Mouse (Mus musculus) frontal cortex, adult 2 months (tissue): ENCODE results near the gene Alpl. TPM values are rescaled to one million over a fixed set of nuclear protein-coding genes. Genes with fewer than 3 reads are reported as not detected.
A peak's percentile ranks its signal among the peaks of the same experiment; 100 is the strongest.

ENCODE experiments used
- DNase-seq, 2 experiments: peaks; one replicate each; pipeline ENCODE4 v3.0.0; 2022; ENCODE audit warnings: low spot score in 1 of 2; ENCODE audit errors: extremely low spot score in 1 of 2
- polyA plus RNA-seq: library from polyadenylated mRNA; depleted of rRNA; stranded (reverse); fragments of >200 nt; gene quantifications from 2 replicates; pipeline ENCODE4 v1.2.3, GENCODE M21; 2012; rRNA removed

Alpl gene
- polyA plus RNA-seq, 1 experiment: 13.5 TPM

- peak in 1 of 2 experiments; percentile 58 for DNase-seq
Measured at GRCm38 (mm10) chr4:137695900-137696299, 100.3 kb downstream of the Alpl start.

- DNase-seq: no peak
Measured at GRCm38 (mm10) chr4:137695300-137695699, 100.9 kb downstream of the Alpl start.

DNA sequence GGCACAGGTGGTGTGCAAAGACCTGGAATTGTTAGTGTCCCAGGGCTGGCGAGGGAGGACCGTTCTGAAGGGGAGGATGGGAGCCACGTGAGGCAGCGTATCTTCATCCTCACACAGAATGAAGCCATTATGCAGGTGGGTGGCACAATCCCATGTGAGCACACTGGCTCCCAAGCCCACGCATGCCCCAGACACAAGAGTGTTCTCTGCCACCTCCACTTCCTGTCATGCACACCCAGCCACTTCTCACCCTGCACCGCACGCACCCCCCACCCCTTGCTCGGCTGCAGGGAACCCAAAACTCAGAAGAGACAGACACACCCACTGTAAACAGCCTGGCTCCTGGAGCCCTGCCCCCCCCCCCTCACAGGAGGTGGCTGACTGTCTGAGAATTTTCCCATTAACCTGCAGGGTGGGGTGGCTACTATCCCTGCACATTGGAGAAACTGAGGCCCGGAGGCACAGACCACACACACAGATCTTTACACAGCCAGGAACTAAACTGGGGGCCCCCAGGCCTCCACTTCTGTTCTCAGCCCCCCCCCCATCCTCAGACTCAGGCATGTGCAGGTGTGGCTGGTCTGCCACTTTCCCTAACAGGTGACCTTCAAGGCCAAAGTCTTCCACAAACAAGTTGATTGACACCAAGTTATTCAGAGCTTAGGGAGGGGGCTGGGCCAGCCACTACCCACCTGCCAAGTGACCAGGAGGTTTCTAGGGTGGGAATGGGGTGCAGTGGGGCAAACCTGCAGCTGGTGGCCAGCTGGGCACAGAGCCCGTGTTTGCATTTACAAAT lies 103.9 kb downstream of the Alpl start:
- peak; percentile 52 to 79 for DNase-seq

Other genes with a start within 250 kb of the Alpl start
- gene Ldlrad2, start 221.8 kb downstream of the Alpl start, polyA plus RNA-seq: not detected in 2 replicates
- 171 and 180 TPM in 2 replicates for gene Usp48, start 202.6 kb downstream of the Alpl start, polyA plus RNA-seq
- gene Rap1gap, start 131.7 kb downstream of the Alpl start, polyA plus RNA-seq: 265 and 280 TPM in 2 replicates
- 24.6 and 29.5 TPM in 2 replicates for gene Ece1, start 65.9 kb upstream of the Alpl start, polyA plus RNA-seq
- gene Eif4g3, start 196.6 kb upstream of the Alpl start, polyA plus RNA-seq: 134 and 149 TPM in 2 replicates